Mouse (Mus musculus) liver, adult (tissue): Measurements from ENCODE around the gene Cd83.

Source experiments
- GATA4 ChIP-seq: IDR thresholded peaks from 2 replicates; pipeline ENCODE4 v1.6.1; 2014; ENCODE audit warnings: mild to moderate bottlenecking, low read length; ENCODE audit not compliant: insufficient replicate concordance

The Cd83 gene

GRCm38 (mm10) chr13:43784725-43785711, at the start of gene Cd83:
Gene Cd83, plus strand, starts transcription at chr13:43784775.
- no peak for TF ChIP-seq GATA4

GRCm38 (mm10) chr13:43739598-43740275, 44.8 kb upstream of the Cd83 start:
- TF ChIP-seq GATA4 = no peak

- no peak for TF ChIP-seq GATA4
These were observed 44.3 kb upstream of the Cd83 start for GRCm38 (mm10) chr13:43740276-43740608.

- no peak for TF ChIP-seq GATA4
These were observed 41.9 kb upstream of the Cd83 start for GRCm38 (mm10) chr13:43742677-43743076.

DNA sequence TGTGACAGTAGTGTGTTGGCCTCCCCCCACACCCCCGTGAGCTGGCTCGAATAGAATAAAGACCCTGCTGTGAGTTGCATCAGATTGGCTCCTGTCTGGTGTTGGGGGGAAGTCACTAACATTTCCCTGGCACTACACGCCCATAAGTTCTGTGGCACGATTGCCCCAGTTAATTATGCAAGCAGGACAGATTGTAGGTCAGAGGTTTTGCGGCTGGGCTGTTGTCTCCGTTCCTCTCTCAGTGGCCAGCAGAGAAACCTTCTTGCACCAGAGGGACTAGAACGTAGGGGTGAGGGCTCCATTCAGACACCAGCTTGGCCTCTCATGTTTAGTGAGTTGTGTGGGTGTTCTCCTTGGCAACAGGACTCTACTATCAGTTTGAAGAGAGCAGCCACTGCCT, 40.3 kb upstream of the Cd83 start:
- no peak for TF ChIP-seq GATA4

DNA sequence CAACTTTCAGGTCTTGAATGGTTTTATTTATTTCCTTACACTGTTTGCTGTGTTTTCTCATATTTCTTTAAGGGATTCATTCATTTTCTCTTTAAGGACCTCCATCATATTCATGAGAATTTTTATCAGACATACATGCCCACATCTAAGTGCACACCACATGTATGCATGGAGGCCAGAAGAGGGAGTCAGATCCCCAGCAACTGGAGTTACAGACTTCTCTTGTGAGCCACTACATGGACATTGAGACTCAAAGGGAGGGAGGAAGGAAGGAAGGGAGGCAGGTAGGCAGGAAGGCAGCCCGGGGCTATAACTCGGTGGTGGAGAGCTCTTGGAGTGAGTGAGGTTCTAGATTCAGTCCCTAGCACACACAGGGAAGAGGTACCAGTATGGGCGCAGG, 34.3 kb upstream of the Cd83 start:
- TF ChIP-seq GATA4 = no peak

GRCm38 (mm10) chr13:43750966-43751365, 33.6 kb upstream of the Cd83 start:
- TF ChIP-seq GATA4 = no peak

DNA sequence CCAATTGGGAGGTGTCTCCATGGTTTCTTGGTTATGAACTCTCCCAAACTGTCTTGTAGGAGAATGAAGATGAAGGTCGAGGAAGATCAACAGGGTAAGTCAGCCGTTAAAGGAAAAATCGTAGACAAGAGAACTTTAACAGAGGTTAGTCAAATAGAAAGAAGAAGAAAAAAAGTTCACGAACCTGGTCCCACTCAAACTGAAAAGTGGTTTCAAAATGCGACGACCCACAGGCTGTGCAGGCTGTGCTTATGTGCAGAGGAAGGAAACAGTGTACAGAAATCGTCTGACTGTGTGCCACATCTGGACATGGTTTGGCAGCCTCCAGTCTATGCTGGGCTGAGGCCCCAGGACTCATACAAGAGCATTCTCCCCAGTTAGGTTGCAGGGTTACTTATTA, 32.2 kb upstream of the Cd83 start:
- TF ChIP-seq GATA4 = no peak

- TF ChIP-seq GATA4 = no peak
These were observed 30.9 kb upstream of the Cd83 start for GRCm38 (mm10) chr13:43753652-43754051.

GRCm38 (mm10) chr13:43754455-43755128, 30.0 kb upstream of the Cd83 start:
- no peak for TF ChIP-seq GATA4

- no peak for TF ChIP-seq GATA4
These were observed 29.0 kb upstream of the Cd83 start for GRCm38 (mm10) chr13:43755573-43755972.

GRCm38 (mm10) chr13:43761156-43761855, 23.3 kb upstream of the Cd83 start:
- no peak for TF ChIP-seq GATA4

DNA sequence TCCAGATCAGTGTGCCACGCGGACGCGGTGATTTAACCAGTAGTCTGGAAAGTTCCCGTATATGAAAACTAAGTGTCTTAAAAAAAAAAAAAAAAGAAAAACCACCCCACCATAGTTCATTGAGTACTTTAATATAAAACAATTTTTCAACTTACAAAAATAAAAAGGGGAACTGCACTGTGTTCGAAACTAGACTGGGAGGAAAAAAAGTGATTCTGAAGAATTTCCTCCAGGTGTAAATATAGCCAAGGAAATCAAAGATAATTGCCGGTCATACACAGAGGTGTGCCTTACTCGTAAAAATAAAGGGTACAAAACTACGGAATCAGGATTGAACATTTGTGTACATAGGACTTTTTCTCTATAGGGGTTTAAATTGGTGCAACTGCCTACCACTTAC, 21.7 kb upstream of the Cd83 start:
- TF ChIP-seq GATA4 = no peak

GRCm38 (mm10) chr13:43763301-43763994, 21.1 kb upstream of the Cd83 start:
- no peak for TF ChIP-seq GATA4
